Mouse (Mus musculus): ENCODE measurements around the gene Ugt1a10.

- no peak for TF ChIP-seq CTCF (IDR thresholded peaks at IDR 0.05; ENCODE audit: insufficient read depth, low read depth, low read length)
- no peak for TF ChIP-seq POLR2A (IDR thresholded peaks at IDR 0.05; ENCODE audit: insufficient read depth, low read depth, low read length)
These were observed 209.7 kb downstream of the Ugt1a10 start for GRCm38 (mm10) chr1:88264869-88265240.

All from olfactory bulb, adult 2 months (tissue).